Mouse (Mus musculus) spleen, adult 2 months (tissue): Measurements from ENCODE around the gene Fance. TPM values are rescaled to one million over a fixed set of nuclear protein-coding genes. Genes with fewer than 3 reads are reported as not detected.

Source experiments
- DNase-seq, 2 experiments: peaks; one replicate each; pipeline versions ENCODE4 v3.0.0 to v3.0.0-alpha.2; 2012 to 2021; ENCODE audit warnings: low spot score in 2 of 2, low read depth in 1 of 2
- H3K27ac ChIP-seq: fragments of 200-500 bp; 2 replicates; pipeline ENCODE4 v1.5.1; 2012; ENCODE audit warnings: low read length, inconsistent platforms; ENCODE audit not compliant: insufficient read depth
- H3K27me3 ChIP-seq: fragments of 200-500 bp; 2 replicates; pipeline ENCODE4 v1.6.1; 2012; ENCODE audit warnings: mild to moderate bottlenecking, moderate library complexity, low read length, inconsistent platforms; ENCODE audit not compliant: control insufficient read depth, insufficient read depth
- H3K36me3 ChIP-seq: fragments of 200-500 bp; 2 replicates; pipeline ENCODE4 v1.6.1; 2012; ENCODE audit warnings: mild to moderate bottlenecking, low read length, inconsistent platforms; ENCODE audit not compliant: control insufficient read depth, insufficient read depth
- H3K4me1 ChIP-seq: fragments of 200-500 bp; 2 replicates; pipeline ENCODE4 v1.6.1; 2011; ENCODE audit warnings: inconsistent platforms; ENCODE audit not compliant: control insufficient read depth, insufficient read depth, insufficient read length
- H3K4me3 ChIP-seq: fragments of 200-500 bp; 2 replicates; pipeline ENCODE4 v1.5.1; 2011; ENCODE audit warnings: mild to moderate bottlenecking, inconsistent platforms; ENCODE audit not compliant: insufficient read depth, insufficient read length; ENCODE audit errors: extremely low read depth
- CTCF ChIP-seq: fragments of 200-500 bp; IDR thresholded peaks from 2 replicates; pipeline ENCODE4 v1.5.1; 2011; ENCODE audit warnings: mild to moderate bottlenecking, inconsistent platforms; ENCODE audit not compliant: insufficient read depth, insufficient read length, insufficient replicate concordance; ENCODE audit errors: extremely low read depth
- POLR2A ChIP-seq: fragments of 200-500 bp; IDR thresholded peaks from 2 replicates; pipeline ENCODE4 v1.6.1; 2011; ENCODE audit warnings: low read depth, low read length, inconsistent platforms
- WGBS: fragments of 180-500 bp; shearing (Covaris S2); methylation state at CpG from one replicate; pipeline ENCODE4 v1.1.7; 2018; 5-methylcytosine and 5-hydroxymethylcytosine counted together
- polyA plus RNA-seq: library from polyadenylated mRNA; depleted of rRNA; stranded (reverse); fragments of >200 nt; gene quantifications from 2 replicates; pipeline ENCODE4 v1.2.3, GENCODE M21; 2012

Gene Fance
- polyA plus RNA-seq, 1 experiment, result 17.2 TPM

DNA sequence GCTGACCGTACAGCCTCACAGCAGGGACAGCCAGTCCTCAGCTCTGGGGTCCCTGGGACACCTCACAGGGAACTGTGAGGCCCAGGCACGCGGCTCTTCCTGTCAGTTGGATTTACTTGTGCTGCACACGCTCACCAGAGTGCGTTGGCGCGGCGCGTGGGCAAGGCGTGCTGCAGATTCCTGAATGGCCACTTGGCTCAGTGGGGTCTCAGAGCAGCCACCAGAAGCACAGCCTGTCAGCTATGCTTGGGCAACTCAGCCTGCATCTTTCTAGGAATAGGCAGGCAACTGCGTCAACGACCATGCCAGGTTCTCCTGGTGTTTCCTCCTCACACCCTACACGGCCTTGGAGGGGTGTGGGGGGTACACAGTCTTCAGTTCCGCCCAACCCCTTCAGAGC, 36.1 kb upstream of the Fance start:
- H3K27me3 ChIP-seq, result no peaks in the 10 kb centered on the region
- H3K4me1 ChIP-seq, result peaks cover 9% of the 10 kb centered on the region; the same call in 1 of the 2 replicates
- no peak overlapping the region for H3K4me3 ChIP-seq
- no peak overlapping the region for H3K27ac ChIP-seq
- 87% methylated on average over 14 of the region's 14 CpGs for WGBS
- no peak for DNase-seq
- no peak for TF ChIP-seq POLR2A
- TF ChIP-seq CTCF, result no peak
- H3K36me3 ChIP-seq, result no peaks in the 10 kb centered on the region

DNA sequence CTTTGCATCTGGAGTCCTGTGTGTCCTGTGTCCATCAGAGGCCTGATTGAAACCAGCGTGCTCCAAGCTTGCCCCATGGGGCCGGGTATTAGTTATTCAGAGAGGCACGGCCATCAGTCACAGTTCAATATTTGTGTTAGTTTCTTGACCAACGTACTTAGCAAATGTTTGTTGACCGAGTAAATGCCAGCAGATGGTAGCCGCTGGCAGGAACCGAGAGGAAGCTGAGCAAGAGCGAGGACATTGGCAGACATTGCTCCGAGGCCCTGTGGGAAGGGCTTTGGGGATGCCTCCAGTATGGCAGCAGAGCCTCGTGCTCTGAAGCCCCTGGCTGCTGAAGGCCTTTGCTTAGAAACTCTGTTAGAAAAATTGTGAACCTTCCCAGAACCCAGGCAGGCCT, 35.6 kb upstream of the Fance start:
- peaks cover 9% of the 10 kb centered on the region; the same call in 1 of the 2 replicates for H3K4me1 ChIP-seq
- H3K27me3 ChIP-seq, result no peaks in the 10 kb centered on the region
- H3K36me3 ChIP-seq, result no peaks in the 10 kb centered on the region
- no peak for TF ChIP-seq POLR2A
- no peak for TF ChIP-seq CTCF
- no peak overlapping the region for H3K4me3 ChIP-seq
- 93% methylated on average over 10 of the region's 10 CpGs for WGBS
- H3K27ac ChIP-seq, result no peak overlapping the region
- no peak for DNase-seq

DNA sequence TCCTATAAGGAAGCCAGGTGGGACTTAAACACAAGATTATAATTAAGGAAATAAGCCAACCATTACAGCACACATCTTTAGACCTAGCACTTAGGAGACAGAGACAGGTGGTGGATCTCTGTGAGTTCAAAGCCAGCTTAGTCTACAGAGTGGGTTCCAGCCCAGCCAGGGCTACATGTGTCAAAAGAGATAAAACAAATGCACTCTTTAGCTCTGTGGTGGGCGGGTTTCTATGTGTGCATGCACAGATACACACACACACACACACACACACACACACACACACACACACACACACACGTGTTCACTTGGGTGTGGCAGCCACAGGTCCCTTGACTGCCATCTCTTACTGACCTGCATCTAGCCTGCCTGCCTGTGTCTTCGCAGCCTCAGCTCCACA, 35.2 kb upstream of the Fance start:
- H3K27me3 ChIP-seq, result no peaks in the 10 kb centered on the region
- H3K4me3 ChIP-seq, result no peak overlapping the region
- 75% methylated on average over 3 of the region's 3 CpGs for WGBS
- H3K36me3 ChIP-seq, result no peaks in the 10 kb centered on the region
- TF ChIP-seq POLR2A (no peak), CTCF (no peak)
- DNase-seq, result no peak
- H3K27ac ChIP-seq, result no peak overlapping the region
- peaks cover 9% of the 10 kb centered on the region; the same call in 1 of the 2 replicates for H3K4me1 ChIP-seq

DNA sequence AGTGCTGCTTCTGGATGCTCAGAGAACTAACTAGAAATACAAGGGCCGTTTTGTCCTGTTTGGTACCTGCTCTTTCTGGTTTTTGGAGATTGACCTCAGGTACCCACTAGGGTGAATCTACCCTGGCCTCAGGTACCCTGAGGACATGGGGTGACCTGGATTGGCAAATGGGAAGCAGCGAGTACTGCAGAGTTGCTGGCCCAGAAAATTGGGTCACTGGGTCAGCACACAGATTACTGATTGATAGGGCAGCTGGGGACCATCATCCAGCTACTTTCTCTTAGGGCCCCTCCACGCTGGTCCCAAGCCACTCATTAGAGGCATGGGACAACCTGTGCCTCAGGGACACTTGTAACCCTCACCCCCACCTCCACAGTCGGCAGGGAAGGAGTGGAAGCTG, 34.1 kb upstream of the Fance start:
- Histone ChIP-seq H3K4me1 (peaks cover 9% of the 10 kb centered on the region; the same call in 1 of the 2 replicates), H3K27ac (no peak overlapping the region), H3K4me3 (no peak overlapping the region), H3K36me3 (no peaks in the 10 kb centered on the region), H3K27me3 (no peaks in the 10 kb centered on the region)
- TF ChIP-seq POLR2A (no peak), CTCF (no peak)
- WGBS, result 83% methylated on average over 4 of the region's 4 CpGs
- DNase-seq, result no peak

DNA sequence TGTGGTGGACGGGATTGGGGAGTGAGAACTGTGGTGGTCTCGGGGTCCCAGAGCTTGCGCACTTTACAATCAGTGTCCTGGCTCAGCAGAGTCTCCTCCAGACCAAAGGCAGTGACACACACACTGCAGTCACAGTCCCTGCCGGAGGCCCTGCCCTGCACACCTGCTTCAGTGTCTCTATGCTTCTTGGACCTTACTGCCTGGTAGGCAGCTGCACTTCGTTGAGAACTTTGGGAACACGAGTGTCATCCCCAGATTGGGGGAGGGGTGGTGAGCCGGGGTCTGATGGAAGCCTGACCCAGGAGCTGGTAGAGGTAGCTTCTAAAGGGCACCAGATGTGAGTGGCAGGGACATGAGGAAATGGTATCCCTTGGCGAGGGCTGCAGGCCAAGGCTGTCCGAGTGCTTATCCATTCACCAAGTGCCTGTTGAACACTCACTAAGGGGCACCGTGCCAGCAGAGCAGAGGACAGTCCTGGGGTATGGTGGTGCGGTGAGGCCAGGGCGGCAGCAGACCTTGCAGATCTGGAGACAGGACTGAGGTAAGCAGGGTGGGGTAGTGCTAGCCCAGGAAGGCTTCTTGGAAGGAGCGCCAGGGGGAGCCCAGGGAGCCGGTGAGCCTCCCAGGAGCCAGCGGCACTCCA, 33.4 kb upstream of the Fance start:
- Histone ChIP-seq H3K27ac (no peak overlapping the region), H3K4me3 (no peak overlapping the region), H3K27me3 (no peaks in the 10 kb centered on the region), H3K4me1 (peaks cover 9% of the 10 kb centered on the region; the same call in 1 of the 2 replicates), H3K36me3 (no peaks in the 10 kb centered on the region)
- no peak for DNase-seq
- WGBS, result 85% methylated on average over 15 of the region's 15 CpGs
- no peak for TF ChIP-seq CTCF
- no peak for TF ChIP-seq POLR2A

DNA sequence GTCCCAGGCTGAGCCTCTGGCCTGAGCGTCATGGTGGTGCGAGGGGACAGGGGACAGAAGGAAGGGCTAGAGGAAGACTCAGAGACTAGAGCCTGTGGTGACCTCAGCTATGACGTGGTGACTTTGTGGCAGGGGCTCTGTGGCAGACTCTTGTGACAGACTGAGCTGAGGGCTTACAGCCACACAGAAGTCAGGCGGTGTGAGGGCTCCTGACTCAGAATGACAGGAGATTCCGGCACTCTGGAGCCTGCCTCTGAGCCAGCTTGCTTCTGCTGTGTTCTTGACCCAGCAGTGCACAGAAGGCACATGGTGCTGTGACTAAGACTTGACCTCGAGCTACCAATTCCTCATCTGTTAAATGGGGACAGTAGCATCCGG, 32.9 kb upstream of the Fance start:
- TF ChIP-seq POLR2A, result no peak
- TF ChIP-seq CTCF, result no peak
- 86% methylated on average over 7 of the region's 7 CpGs for WGBS
- Histone ChIP-seq H3K4me1 (peaks cover 9% of the 10 kb centered on the region; the same call in 1 of the 2 replicates), H3K27me3 (no peaks in the 10 kb centered on the region), H3K36me3 (no peaks in the 10 kb centered on the region), H3K27ac (no peak overlapping the region), H3K4me3 (no peak overlapping the region)
- no peak for DNase-seq

DNA sequence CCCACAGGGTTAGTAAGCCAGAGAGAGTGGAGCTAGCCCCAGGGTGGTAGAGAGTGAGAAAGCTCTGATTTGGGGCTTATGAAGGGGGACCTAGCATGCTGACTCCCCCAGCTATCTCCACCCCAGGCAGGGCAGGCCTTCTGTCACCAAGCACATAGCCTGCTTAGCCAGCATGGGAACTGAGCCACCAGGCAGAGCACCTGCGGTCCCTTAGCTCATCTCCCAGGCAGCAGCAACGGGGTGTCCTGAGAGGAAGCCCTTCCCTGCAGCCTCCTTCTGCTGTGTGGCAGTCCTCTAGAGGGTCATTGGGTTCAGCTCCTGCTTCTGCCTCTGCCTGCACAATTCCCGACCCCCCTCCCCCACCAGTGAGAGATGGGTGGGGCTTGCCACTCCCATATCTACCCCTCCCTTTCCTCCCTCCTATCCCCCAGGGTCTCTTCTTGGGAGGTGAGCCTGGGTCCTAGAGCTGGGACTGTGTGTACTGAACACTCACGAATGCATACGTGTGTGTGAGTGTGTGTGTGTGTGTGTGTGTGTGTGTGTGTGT, 32.4 kb upstream of the Fance start:
- 64% methylated on average over 5 of the region's 5 CpGs for WGBS
- no peaks in the 10 kb centered on the region for H3K27me3 ChIP-seq
- peaks cover 9% of the 10 kb centered on the region; the same call in 1 of the 2 replicates for H3K4me1 ChIP-seq
- H3K27ac ChIP-seq, result no peak overlapping the region
- no peak for DNase-seq
- no peak overlapping the region for H3K4me3 ChIP-seq
- H3K36me3 ChIP-seq, result no peaks in the 10 kb centered on the region
- TF ChIP-seq CTCF, result no peak
- TF ChIP-seq POLR2A, result no peak
